Mouse (Mus musculus) hindbrain, embryonic 11.5 days (tissue): Measurements from ENCODE around the gene Nhej1. TPM values are rescaled to one million over a fixed set of nuclear protein-coding genes. Genes with fewer than 3 reads are reported as not detected.

Source experiments
- ATAC-seq: fragments of 200-750 bp; cut with Nextera tagmentation; 2 replicates; pipeline ENCODE4 v1.8.0; 2017; ENCODE audit warnings: mild to moderate bottlenecking, moderate TSS enrichment, moderate library complexity; ENCODE audit not compliant: low FRiP score
- DNase-seq: peaks from one replicate; pipeline ENCODE4 v3.0.0-alpha.2; 2015; ENCODE audit warnings: low spot score
- H3K27ac ChIP-seq: fragments of 300-500 bp; sonication (generic); 2 replicates; pipeline ENCODE4 v1.5.1; 2014; ENCODE audit warnings: mild to moderate bottlenecking, low read depth, low read length
- H3K27me3 ChIP-seq: fragments of 300-500 bp; sonication (generic); 2 replicates; pipeline ENCODE4 v1.6.1; 2014; ENCODE audit warnings: mild to moderate bottlenecking, low read length, moderate library complexity, mixed read lengths; ENCODE audit not compliant: control insufficient read depth, insufficient read depth
- H3K36me3 ChIP-seq: fragments of 300-500 bp; sonication (generic); 2 replicates; pipeline ENCODE4 v1.6.1; 2014; ENCODE audit warnings: mild to moderate bottlenecking, low read length, moderate library complexity, mixed read lengths; ENCODE audit not compliant: control insufficient read depth, insufficient read depth
- H3K4me1 ChIP-seq: fragments of 300-500 bp; sonication (generic); replicated peaks from 2 replicates; pipeline ENCODE4 v1.6.1; 2014; ENCODE audit warnings: low read length, mixed read lengths; ENCODE audit not compliant: control insufficient read depth, insufficient read depth
- H3K4me2 ChIP-seq: fragments of 300-500 bp; sonication (generic); replicated peaks from 2 replicates; pipeline ENCODE4 v1.6.1; 2014; ENCODE audit warnings: mild to moderate bottlenecking, low read depth, low read length
- H3K4me3 ChIP-seq: fragments of 300-500 bp; sonication (generic); 2 replicates; pipeline ENCODE4 v1.5.1; 2014; ENCODE audit warnings: low read depth, low read length
- H3K9ac ChIP-seq: fragments of 300-500 bp; sonication (generic); 2 replicates; pipeline ENCODE4 v1.6.1; 2014; ENCODE audit warnings: low read depth, low read length
- H3K9me3 ChIP-seq: fragments of 300-500 bp; sonication (generic); 2 replicates; pipeline ENCODE4 v1.6.1; 2016; ENCODE audit warnings: low read length; ENCODE audit not compliant: control insufficient read depth
- WGBS: fragments of 180-500 bp; shearing (Covaris S2); extraction: QIAGEN DNeasy Blood & Tissue Kit; methylation state at CpG from one replicate; pipeline ENCODE4 v1.1.7; 2014; 5-methylcytosine and 5-hydroxymethylcytosine counted together
- polyA plus RNA-seq: library from polyadenylated mRNA; unstranded; fragments of >200 nt; fragmentation: Nextera tagmentation; extraction: Ambion mirVana; gene quantifications from 2 replicates; pipeline ENCODE4 v1.2.1, GENCODE M21; 2014

The Nhej1 gene
- polyA plus RNA-seq, 1 experiment from 2014 or later, result 15.2 TPM

DNA sequence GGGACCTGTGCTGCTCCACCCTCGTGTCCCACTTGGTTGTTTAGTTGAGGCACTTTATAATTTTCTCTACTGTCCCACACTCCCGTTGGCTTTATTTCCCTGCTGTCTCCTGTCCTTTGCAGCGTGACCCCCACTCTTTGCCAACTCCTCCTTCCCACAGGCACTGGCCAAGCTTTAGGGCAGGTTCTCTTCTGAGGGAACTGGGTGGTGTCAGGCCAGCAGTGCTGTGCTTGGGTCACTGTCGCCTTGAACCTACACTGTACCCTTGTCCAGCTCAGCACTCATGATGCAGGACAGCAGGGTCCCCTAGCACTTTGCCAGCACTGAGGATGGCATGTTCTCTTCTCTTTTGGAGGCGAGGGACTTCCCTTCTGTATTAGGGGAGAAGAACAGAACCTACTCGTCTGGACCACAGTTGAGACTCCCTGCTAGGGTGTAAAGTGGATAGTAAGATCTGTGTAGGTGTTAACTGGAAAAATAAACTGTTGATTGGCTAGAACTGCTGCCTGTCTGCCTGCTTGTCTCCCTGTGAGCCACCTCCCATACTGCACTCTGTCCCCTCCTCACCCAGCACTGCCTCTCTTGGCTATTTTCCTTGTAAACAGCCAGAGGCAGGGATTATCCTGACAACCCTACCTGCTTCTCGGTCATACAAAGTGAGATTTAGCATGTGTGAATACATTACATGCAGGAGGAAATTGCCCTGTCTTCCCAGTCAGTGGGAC is 22.6 kb upstream of the Nhej1 start:
- ATAC-seq, result no peak
- peaks cover 7% of the 10 kb centered on the region; the same call in 1 of the 2 replicates for H3K4me1 ChIP-seq
- H3K9me3 ChIP-seq, result no peaks in the 10 kb centered on the region
- peaks cover 7% of the 10 kb centered on the region; the same call in 1 of the 2 replicates for H3K36me3 ChIP-seq
- 85% methylated on average over 7 of the region's 7 CpGs for WGBS
- DNase-seq, result no peak
- H3K9ac ChIP-seq, result no peak overlapping the region
- H3K4me2 ChIP-seq, result no peak overlapping the region
- no peak overlapping the region for H3K4me3 ChIP-seq
- H3K27ac ChIP-seq, result no peak overlapping the region
- no peaks in the 10 kb centered on the region for H3K27me3 ChIP-seq

DNA sequence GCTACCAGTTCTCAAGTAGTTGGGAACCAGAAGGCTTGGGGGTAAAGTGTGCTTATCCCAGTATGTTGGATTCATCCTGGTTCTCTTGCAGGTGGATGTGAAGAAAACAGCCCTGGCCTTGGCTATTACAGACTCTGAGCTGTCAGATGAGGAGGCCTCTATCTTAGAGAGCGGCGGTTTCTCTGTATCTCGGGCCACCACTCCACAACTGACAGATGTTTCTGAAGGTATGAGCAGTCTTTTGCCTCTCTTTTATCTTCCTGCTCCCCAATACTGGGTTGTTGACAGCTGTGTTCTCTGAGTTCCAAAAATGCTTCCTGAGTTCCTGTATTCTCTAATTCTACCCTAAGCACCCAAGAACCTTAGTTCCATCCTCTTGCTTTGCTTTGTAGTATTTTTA is 20.6 kb upstream of the Nhej1 start:
- H3K9ac ChIP-seq, result no peak overlapping the region
- DNase-seq, result no peak
- no peak overlapping the region for H3K27ac ChIP-seq
- H3K4me3 ChIP-seq, result no peak overlapping the region
- no peaks in the 10 kb centered on the region for H3K9me3 ChIP-seq
- ATAC-seq, result no peak
- peaks cover 7% of the 10 kb centered on the region; the same call in 1 of the 2 replicates for H3K36me3 ChIP-seq
- no peaks in the 10 kb centered on the region for H3K27me3 ChIP-seq
- 92% methylated on average over 3 of the region's 3 CpGs for WGBS
- H3K4me1 ChIP-seq, result peaks cover 9% of the 10 kb centered on the region; the same call in 1 of the 2 replicates
- no peak overlapping the region for H3K4me2 ChIP-seq

- H3K4me2 ChIP-seq, result peak within 1 kb of the TSS; percentile 86
- H3K4me3 ChIP-seq, result peak within 1 kb of the TSS; percentile 78
- H3K27me3 ChIP-seq, result no peaks in the 10 kb centered on the region
- H3K9ac ChIP-seq, result peak within 1 kb of the TSS; percentile 85
- no peaks in the 10 kb centered on the region for H3K9me3 ChIP-seq
- H3K36me3 ChIP-seq, result peaks cover 11% of the 10 kb centered on the region; the same call in 1 of the 2 replicates
- H3K27ac ChIP-seq, result peak within 1 kb of the TSS; percentile 95
- ATAC-seq, result peak; percentile 91
- peaks cover 9% of the 10 kb centered on the region; the same call in 1 of the 2 replicates for H3K4me1 ChIP-seq
- DNase-seq, result peak; percentile 98
- WGBS, result under 1% methylated on average over 83 of the region's 91 CpGs
Observed at GRCm38 (mm10) chr1:75142301-75143261, 17.6 kb upstream of the Nhej1 start, which contains the start of the genes Cnppd1 and Retreg2. Cnppd1 (minus strand) TSS chr1:75142711. Retreg2 (plus strand) TSS chr1:75142778.

DNA sequence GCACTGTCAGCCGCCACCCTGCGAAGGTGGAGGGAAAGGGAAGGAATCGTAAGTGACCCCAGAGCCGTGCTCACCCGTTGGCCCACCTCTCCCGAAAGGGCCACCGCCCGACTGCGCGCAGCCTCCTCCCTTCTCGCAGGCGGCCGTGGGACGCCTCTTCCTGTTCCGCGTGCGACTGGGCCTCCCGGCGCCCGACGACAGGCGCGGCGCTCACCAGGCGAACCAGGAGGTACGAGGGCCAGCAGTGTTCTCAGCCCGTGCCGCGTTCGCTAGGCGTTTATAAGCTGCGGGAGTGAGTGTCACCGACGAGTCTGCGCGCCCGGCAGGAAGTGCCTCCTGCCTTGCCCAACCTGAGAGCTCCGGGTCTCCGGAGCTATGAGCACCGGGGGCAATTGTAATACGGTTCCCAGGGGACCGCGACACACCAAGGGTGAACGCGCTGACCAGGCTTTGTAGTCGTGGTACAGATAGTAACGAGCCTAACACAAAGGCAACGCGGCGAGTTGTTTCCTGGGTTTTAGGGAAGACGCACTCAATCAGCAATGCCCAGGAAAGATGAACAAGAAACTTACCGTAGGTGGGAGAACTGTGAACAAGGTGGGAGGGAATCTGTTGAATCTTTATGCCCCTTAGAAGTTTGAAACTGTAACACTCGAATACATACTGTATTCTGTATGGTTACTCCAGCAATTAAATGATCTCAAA is 16.6 kb upstream of the Nhej1 start:
- Histone ChIP-seq H3K4me1 (peaks cover 9% of the 10 kb centered on the region; the same call in 1 of the 2 replicates), H3K27ac (peak overlapping the region; percentile 56), H3K36me3 (peaks cover 11% of the 10 kb centered on the region; the same call in 1 of the 2 replicates), H3K4me2 (peak overlapping the region; percentile 86), H3K4me3 (peak overlapping the region; percentile 78), H3K27me3 (no peaks in the 10 kb centered on the region), H3K9ac (peak overlapping the region; percentile 85), H3K9me3 (no peaks in the 10 kb centered on the region)
- DNase-seq (peak; percentile 65), ATAC-seq (peak; percentile 23; the same call in 1 of the 2 replicates)
- WGBS, result 0% methylated on average over 49 of the region's 53 CpGs

DNA sequence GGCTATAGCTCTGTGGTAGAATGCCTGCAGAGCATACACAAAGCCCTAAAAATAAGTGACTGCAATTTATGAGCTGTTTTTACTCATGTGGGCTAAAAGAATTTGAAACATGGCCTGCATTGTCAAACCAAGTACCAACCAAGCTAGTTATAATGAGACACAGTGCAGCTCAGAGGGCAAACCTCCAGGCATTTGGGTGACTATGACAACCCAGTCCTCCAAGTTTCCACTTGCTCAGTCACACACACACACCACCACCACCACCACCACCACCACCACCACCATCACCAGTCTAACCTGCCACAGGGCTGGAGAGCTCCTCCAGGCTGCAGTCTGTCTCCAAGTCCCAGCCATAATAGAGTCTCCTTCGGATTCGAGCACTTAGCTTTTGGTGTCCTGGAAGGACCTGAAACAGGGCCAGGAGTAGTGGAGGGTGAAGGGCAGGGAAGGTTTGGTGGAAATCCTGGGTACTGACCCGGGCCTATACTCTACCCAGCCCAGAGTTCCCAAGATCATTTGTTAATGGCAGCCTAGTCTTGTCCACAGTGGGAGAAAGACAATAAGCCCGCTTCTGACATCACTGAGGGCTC is 15.7 kb upstream of the Nhej1 start:
- DNase-seq (no peak), ATAC-seq (no peak)
- H3K27me3 ChIP-seq, result no peaks in the 10 kb centered on the region
- peaks cover 10% of the 10 kb centered on the region; the same call in 1 of the 2 replicates for H3K36me3 ChIP-seq
- H3K27ac ChIP-seq, result no peak overlapping the region
- 60% methylated on average over 4 of the region's 4 CpGs for whole genome bisulfite sequencing
- H3K4me3 ChIP-seq, result peak overlapping the region; percentile 78
- peaks cover 9% of the 10 kb centered on the region; the same call in 1 of the 2 replicates for H3K4me1 ChIP-seq
- no peaks in the 10 kb centered on the region for H3K9me3 ChIP-seq
- peak overlapping the region; percentile 85; the same call in 1 of the 2 replicates for H3K9ac ChIP-seq
- peak overlapping the region; percentile 86 for H3K4me2 ChIP-seq

DNA sequence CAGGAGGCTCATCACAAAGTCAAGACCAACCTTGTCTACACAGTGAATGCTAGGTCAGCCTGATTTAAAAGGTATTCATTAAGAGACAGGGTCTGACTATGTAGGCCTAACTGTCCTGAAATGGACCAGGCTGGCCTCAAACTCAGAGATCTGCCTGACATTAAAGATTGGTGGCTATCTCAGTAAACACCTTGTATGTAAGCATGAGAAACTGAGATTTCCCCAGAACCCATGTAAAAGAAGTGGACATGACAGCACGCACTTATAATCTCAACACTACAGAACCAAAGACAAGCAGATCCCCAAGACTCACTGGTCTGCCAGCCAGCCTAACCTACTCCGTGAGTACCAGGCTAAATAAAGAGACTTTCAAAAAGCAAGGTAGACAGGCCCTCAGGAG is 13.4 kb upstream of the Nhej1 start:
- no peak for ATAC-seq
- Histone ChIP-seq H3K9me3 (no peaks in the 10 kb centered on the region), H3K4me3 (no peak overlapping the region), H3K36me3 (peaks cover 8% of the 10 kb centered on the region; the same call in 1 of the 2 replicates), H3K4me1 (peaks cover 3% of the 10 kb centered on the region; the same call in 1 of the 2 replicates), H3K9ac (no peak overlapping the region), H3K27ac (no peak overlapping the region), H3K27me3 (no peaks in the 10 kb centered on the region), H3K4me2 (no peak overlapping the region)
- DNase-seq, result no peak
- 90% methylated on average over 2 of the region's 2 CpGs for WGBS

GRCm38 (mm10) chr1:75136730-75137129 is 11.7 kb upstream of the Nhej1 start:
- Histone ChIP-seq H3K27ac (no peak overlapping the region), H3K9ac (no peak overlapping the region), H3K36me3 (peaks cover 8% of the 10 kb centered on the region; the same call in 1 of the 2 replicates), H3K4me3 (no peak overlapping the region), H3K27me3 (no peaks in the 10 kb centered on the region), H3K9me3 (no peaks in the 10 kb centered on the region), H3K4me2 (no peak overlapping the region), H3K4me1 (0 out of 2 replicates have a peak, but pooled peaks cover 3% of the 10 kb centered on the region)
- 85% methylated on average over 3 of the region's 3 CpGs for WGBS
- ATAC-seq (no peak), DNase-seq (no peak)
